Mouse (Mus musculus) central nervous system, embryonic 11.5 days (tissue): ENCODE results near the gene 4930402K13Rik. TPM values are rescaled to one million over a fixed set of nuclear protein-coding genes. Genes with fewer than 3 reads are reported as not detected.

Experiments
- polyA plus RNA-seq: library from polyadenylated mRNA; depleted of rRNA; stranded (reverse); fragments of >200 nt; gene quantifications from 2 replicates; pipeline ENCODE4 v1.2.3, GENCODE M21; 2012; rRNA removed

The 4930402K13Rik gene
- not detected in 2 replicates for polyA plus RNA-seq

DNA sequence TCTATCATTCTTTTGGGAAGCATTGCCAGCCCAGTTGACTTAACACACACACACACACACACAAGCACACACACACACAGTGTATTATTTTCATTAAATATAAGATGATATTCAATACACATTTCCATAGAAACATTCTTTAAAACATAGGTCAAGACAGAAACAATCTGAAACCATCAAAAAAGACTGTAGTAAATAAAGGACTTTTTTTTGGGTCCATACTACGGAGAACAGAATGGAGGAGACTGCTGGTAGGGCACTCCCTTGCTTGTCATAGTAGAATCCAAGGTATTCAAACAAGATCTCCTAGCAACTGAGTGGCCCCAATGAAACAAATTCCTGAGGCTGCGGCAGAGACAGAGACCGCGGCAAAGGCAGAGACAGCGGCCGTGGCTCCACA is at the start of gene 4930402K13Rik:
TSS of gene 4930402K13Rik (plus strand) at position 301 of the 400 bp plus-strand sequence.

DNA sequence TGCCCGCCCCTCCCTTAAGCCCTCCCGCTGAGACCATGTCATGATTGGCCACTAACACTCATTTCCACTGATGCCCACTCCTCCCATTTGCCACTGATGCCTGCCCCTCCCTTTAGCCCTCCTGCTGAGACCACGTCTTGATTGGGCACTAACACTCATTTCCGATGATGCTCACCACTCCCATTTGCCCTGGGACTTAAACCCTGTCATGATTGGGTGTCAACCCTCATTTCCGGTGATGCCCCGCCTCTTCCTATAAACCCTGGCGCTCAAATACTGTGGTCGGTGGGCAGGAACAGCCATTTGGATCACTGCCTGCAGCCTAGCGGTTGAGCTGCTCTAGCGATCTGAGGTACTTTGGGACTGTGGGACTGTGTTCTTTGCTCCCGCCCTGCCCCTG is 41.6 kb upstream of the 4930402K13Rik start, which contains the start of gene Fthl17f:
TSS of gene Fthl17f (plus strand) at position 301 of the 400 bp plus-strand sequence.

Other genes with a start within 250 kb of the 4930402K13Rik start
- not detected in 2 replicates for gene Gm5751, start 230.3 kb upstream of the 4930402K13Rik start, polyA plus RNA-seq
- gene B630019K06Rik, start 212.2 kb upstream of the 4930402K13Rik start, polyA plus RNA-seq = 7.4 and 7.9 TPM in 2 replicates
- gene Fthl17b, start 141.6 kb upstream of the 4930402K13Rik start, polyA plus RNA-seq = not detected in 2 replicates
- not detected in 2 replicates for gene Fthl17c, start 128.0 kb upstream of the 4930402K13Rik start, polyA plus RNA-seq
- gene Fthl17d, start 117.8 kb upstream of the 4930402K13Rik start, polyA plus RNA-seq = not detected in 2 replicates
- gene Fthl17e, start 71.1 kb upstream of the 4930402K13Rik start, polyA plus RNA-seq = not detected in 2 replicates
- not detected in 2 replicates for gene Fthl17f, start 41.5 kb upstream of the 4930402K13Rik start, polyA plus RNA-seq
- gene Lancl3, start 95.3 kb downstream of the 4930402K13Rik start, polyA plus RNA-seq = 0.45 and 0.60 TPM in 2 replicates
- gene Gm14862, start 152.3 kb downstream of the 4930402K13Rik start, polyA plus RNA-seq = 0.34 TPM in 1 of 2 replicates, not detected in the other
- gene Xk, start 168.2 kb downstream of the 4930402K13Rik start, polyA plus RNA-seq = 2.0 and 3.9 TPM in 2 replicates
- 0.67 and 0.76 TPM in 2 replicates for gene H2al1m, start 179.2 kb downstream of the 4930402K13Rik start, polyA plus RNA-seq
- gene H2al1k, start 246.1 kb downstream of the 4930402K13Rik start, polyA plus RNA-seq = not detected in 2 replicates